Mouse (Mus musculus) brain, adult 10 weeks (tissue): ENCODE results near the gene Tm2d1. TPM values are rescaled to one million over a fixed set of nuclear protein-coding genes. Genes with fewer than 3 reads are reported as not detected.

ENCODE experiments used
- polyA plus RNA-seq: library from polyadenylated mRNA; stranded (reverse); fragments of 350-450 nt; fragmentation: Illumina TruSeq; extraction: RNeasy Lipid Tissue Mini Kit (QIAGEN cat#74804); gene quantifications from one replicate; pipeline ENCODE4 v1.2.3, GENCODE M21; 2015; ENCODE audit warnings: low read depth, low replicate concordance

The Tm2d1 gene
- 75.4 TPM for polyA plus RNA-seq

GRCm38 (mm10) chr4:98382716-98383424, at the start of gene Tm2d1:
Gene Tm2d1 (minus strand): TSS chr4:98383306.

GRCm38 (mm10) chr4:98395690-98396437, 12.8 kb upstream of the Tm2d1 start, which contains the start of gene Patj:
Gene Patj (plus strand): TSS chr4:98395785.

Other genes starting within 250 kb of the Tm2d1 start
- gene Patj, start 12.5 kb upstream of the Tm2d1 start, polyA plus RNA-seq, result 17.1 TPM